Mouse (Mus musculus): ENCODE data around the gene Gm15127.
"Not testable (repeated sequence)": the region's sequence is repeated elsewhere in the genome, so short reads cannot be mapped to it uniquely, and the experiment has no call there.

The Gm15127 gene

GRCm38 (mm10) chrX:148663298-148663697 is at the start of gene Gm15127:
Gene Gm15127 (plus strand): TSS chrX:148663598.
- in situ Hi-C loops (cut with MboI, MseI), result not testable (repeated sequence)

- in situ Hi-C loops (cut with MboI, MseI), result not testable (repeated sequence)
Observed at GRCm38 (mm10) chrX:148615053-148615452, 48.3 kb upstream of the Gm15127 start, which contains the start of gene Gm8334. Gene Gm8334 (minus strand): TSS chrX:148615153.

GRCm38 (mm10) chrX:148676290-148676689 is 12.9 kb downstream of the Gm15127 start:
- in situ Hi-C loops (cut with MboI, MseI), result loop anchor here (25.0 kb wide), 1 partner anchor 936 kb away; no protein-coding TSS in a partner anchor
